Mouse (Mus musculus): ENCODE data around the gene Rfxap.

DNA sequence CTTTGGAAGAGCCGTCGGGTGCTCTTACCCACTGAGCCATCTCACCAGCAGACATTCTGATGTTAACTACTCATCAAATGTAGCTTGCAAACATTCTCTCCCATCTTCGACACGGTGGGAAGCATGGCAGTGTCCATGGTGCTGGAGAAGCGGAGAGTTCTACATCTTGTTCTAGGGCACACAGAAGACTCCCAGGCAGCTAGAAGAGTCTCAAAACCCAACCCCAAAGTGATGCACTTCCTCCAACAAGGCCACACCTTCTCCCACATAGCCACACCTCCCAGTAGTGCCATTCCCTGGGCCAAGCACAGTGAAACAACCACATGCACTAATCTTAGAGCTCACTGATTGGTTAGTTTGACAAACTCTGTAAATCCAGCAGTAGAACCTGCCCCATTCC lies 1.5 kb upstream of the Rfxap start:
- TF ChIP-seq CTCF (conservative IDR thresholded peaks at IDR 0.05; ENCODE audit: low read length) (no peak), NANOG (IDR thresholded peaks at IDR 0.05; ENCODE audit: borderline replicate concordance, low read length) (peak; percentile 17; the same call in 1 of the 2 replicates), POU5F1 (IDR thresholded peaks at IDR 0.05; ENCODE audit: borderline replicate concordance, low read length) (no peak)
